Mouse (Mus musculus) cerebellum, adult 11-12 months (tissue): ENCODE results near the gene Tnfaip2.

Source experiments
- DNase-seq: peaks from one replicate; pipeline ENCODE4 v3.0.0; 2022

Gene Tnfaip2

DNA sequence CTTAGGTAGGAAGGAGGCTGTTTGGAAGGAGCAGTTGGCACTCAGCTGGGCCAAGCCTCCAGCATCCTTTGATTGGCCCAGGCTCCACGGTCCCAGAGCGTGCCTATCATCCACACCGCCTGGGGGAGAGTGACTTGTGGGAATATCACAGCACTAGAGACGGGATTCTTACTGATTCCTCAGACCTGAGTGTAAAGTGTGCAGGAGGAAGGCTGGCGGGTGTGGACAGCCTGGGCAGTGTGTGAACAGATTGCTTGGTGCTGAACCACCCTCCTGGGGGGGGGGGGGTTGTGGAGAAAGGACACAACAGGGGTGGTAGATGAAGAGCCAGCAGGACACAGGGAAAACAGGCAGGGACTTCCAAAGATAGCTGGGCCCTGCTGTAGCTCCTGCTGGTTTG, 4.5 kb downstream of the Tnfaip2 start:
- no peak for DNase-seq

DNA sequence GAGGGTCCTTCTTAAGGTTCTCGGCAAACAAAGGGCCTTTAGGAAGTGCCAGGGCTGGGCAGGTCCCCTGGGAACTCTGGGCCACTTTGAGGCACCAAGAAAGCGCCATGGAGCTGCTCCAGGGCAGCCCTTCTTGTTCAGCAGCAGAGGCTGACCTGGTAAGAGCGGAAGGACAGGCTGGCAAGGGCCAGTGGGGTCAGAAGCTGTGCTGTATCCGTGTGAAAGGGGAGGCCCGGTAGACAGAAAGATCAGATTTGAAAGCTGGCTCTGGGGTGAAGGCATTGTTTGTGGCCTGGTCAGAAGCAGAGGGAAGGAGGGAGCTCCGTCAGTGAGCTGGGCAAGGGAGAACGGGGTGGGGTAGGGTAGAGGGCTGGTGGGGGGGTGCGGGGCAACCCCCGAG, 5.1 kb downstream of the Tnfaip2 start:
- no peak for DNase-seq

DNA sequence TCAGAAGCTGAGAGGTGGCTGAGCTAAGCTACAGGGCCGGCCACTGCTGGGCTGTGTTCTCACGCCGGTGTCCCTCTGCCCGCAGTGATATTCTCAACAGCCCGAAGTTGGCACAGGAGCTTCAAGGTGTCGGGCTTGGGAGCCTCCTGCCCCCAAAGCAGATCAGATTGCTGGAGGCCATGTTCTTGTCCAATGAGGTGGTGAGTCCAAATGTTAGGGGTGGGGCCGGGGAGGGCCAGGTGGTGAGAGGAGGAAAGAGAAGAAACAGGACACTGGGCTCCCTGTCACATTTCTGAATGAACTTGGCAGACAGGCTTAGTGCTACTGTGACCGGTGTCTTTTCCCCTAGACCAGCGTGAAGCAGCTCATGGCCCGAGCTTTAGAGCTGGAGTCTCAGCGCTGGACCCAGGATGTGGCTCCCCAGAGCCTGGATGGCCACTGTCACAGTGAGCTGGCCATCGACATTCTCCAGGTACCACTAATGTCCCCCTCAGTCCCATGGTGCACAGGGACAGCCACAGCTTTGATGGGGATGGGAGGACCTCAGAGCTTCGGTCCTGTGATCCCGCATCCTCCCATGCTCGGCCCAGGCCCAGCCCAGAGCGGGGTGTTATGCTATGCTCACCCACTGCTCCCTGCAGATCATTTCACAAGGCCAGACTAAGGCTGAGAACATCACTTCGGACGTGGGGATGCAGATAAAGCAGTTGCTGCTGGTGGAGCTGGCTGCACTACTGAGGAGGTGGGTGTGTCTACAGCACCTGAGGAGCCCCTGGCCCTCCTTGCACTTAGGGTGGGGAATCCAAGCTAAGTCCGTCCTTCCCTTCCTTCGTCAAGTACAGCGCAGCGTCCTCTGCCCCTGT, 5.9 kb downstream of the Tnfaip2 start:
- DNase-seq, result no peak

DNA sequence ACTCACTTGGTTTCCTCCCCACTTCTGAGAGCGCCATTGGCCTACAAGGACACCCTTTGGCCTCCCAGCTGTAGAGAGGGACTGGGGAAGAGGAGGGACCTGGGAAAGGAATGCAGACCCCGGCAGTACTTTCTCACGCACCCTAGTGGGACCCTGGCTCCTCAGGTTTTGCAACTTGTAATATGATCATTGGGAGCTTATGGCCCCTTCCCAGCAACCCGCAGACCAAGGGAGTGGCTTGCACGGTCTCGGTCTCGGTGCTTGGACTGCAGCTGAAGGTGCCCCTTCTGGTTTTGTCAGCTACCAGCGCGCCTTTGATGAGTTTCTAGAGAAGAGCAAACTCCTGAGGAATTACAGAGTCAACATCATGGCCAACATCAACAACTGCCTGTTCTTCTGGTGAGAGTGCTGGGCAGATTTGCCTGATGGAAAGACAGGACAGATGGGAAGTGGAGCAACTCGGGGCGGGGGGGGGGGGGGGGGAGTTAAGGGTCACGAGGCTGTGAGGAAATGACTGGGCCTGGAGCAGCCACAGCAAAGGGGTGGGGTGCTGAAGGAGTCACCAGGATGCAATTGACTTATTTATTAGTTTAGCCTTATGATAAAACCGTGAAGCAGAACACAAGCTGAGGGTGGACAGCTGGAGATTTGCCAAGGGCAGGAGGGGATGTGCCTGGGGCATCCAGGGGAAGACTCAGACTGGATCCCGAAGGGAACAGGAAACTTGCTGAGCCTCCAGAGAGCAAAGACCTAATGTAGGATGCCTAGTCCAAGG, 6.8 kb downstream of the Tnfaip2 start:
- DNase-seq, result no peak

DNA sequence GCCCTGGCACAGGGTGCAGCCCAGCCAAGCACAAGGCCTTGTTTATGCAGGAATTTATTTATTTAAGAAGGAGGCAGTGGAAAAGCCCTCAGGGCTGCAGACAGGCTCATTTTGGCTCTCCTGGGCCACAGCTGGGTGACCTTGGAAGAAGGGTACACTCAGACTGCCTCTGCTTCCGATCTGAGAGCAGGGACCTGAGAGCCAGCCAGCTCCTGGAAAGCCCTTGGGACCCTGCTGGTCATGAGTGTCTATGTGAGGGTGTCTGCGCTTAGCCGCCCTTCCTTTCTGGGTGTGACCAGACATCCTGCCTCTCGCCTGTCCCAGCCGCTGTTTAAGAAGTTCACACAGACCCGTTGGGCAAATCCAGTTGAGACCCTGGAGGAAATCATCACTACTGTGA, 8.1 kb downstream of the Tnfaip2 start:
- no peak for DNase-seq

DNA sequence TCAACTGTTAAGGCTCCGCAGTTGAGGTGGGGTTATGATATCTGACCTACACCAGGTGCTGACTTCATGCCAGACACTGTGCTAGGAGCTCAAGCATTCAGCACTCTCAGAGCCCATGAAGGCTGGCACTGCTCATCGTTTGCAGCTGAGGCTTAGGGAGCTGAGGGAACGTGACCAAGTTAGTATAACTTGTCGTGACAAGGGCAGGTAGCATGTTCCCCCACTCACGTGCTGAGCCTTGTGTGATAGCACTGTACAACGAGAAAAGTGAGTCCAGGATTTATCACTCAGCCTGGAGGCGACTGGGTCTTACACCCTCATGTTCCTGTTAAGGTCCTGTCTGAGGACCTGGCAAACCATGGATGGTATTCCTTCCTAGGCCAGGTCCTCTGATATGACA, 9.3 kb downstream of the Tnfaip2 start:
- DNase-seq, result no peak

DNA sequence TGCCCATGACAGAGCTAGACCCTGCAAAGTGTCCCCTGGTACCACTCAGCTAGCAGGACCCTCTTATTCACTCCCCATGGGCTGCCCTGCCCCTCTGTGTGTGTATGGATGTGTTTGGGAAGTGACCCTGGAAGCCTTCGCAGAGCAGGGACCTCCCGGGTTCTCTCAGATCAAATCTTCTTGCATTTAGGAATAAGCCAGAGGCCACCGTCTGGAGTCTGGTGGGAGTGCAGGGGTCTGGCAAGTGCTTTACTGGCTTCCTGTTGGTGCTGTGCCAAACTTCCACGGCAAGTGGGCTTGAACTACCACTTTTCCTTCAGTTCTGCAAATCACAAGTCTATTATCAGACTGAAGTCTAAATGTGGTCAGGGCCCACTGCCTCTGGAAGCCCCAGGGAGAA, 11.8 kb downstream of the Tnfaip2 start:
- DNase-seq, result no peak

DNA sequence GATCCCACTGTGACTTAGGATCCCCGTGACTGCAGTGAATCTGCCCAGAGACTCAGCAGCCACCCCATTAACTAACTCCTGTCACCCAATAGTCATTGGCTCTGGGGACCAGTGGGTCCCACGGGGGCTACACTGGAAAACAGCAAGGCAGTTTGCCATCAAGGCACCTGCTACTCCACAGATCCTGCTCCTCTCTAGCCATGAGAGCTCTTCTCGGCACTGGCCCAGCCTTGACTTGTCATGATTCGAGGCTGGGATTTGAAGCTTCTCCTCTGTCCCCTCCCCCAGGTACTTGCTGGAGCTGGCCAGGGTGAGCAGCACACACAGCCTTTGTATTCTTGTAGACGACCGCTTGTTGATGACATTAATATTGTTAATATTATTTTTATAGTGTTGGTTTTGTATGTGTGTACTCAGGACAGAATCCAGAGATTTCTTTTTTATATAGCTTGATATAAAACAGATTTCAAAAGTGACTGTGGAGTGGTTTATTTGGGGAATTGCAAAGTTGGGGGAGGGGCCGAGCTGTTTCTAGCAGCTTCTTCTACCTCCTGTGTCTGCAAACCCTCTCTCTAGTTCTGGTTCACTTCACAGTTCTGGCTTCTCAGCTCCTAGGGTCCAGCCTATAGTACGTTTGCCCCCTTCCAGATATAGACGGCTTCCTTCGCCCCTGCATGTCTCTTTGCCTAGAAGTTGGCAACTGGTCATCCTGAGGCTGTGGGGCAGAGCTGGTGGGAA, 12.4 kb downstream of the Tnfaip2 start:
- no peak for DNase-seq

DNA sequence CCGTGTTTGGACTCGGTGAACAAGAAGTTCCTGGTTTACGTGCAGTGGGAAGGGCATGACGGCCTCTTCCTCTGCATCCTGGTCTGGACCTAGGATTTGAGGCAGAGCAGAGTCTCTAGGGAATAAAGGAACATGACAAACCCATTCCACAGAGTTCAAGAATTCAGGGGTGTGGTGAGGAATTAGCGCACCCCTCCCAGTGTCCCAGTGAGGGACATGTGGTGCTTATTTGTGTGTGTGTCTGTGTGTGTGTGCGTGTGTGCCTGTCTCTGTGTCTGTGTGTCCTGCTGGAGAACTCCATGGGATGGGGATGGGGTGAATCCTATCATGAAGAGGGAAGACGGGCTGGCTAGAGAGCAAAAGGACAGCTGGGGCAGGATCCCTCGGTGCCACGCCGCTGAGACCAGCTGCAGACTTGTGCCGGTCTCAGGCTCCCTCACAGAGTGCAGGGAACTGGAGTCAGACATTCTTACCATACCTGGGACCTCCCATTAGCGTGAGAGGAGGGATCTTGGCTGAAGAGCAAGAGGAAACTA, 13.1 kb downstream of the Tnfaip2 start:
- DNase-seq, result no peak

DNA sequence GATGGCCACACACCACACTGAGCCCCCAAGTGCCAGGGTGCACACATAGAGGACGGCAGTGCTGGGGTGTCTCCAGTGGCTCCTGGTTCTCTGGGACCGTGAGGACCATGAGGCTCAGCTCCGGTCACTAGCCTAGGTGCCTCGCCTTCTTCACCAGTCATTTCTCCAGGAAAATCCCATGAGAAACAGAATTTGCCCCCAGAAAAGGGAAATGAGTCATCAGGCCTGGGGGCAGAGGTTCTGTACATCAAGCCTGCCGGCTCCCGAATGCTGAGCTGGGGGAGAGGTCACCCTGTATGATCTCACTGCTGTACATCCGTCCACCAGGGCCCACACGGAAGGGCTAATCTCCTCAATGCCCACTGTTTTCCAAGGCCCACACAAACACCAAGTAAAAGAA, 13.6 kb downstream of the Tnfaip2 start:
- no peak for DNase-seq

DNA sequence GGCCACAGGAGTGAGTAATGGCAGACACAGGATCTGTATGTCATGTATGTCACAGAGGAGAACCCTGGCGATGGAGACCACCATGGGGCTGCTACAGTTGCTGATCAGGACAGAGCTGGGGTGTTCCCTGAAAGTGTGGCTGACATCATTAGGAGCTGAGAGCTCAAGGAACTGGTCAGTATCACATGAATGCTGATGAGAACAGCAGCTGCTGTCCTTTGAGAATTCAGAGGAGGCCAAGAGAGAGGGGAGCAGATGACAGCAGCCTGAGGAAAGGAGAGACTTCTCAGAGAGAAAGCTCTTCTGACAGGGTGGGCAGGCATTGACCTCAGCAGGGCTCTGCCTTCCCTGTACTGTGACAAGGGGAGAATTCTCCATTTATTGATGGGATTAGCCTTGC, 15.5 kb downstream of the Tnfaip2 start:
- no peak for DNase-seq

DNA sequence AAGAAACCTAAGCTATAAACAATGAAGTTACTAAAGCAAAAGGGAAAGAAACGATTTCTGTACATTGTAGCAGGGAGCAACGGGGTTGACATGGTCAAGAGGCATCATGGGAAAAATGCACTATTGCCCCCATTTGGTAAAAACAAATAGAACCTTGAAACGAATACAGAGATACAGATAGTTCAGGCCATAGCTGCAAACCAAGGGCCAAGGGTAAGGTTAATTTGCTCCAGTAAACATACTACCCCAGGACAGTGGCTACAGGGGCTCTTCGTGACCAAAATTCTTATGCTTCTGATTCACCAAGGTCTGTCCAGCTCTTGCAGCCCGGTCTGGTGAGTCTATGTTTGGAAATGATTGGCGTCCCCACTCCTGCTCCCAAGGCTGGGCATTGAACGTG, 21.3 kb downstream of the Tnfaip2 start:
- no peak for DNase-seq

DNA sequence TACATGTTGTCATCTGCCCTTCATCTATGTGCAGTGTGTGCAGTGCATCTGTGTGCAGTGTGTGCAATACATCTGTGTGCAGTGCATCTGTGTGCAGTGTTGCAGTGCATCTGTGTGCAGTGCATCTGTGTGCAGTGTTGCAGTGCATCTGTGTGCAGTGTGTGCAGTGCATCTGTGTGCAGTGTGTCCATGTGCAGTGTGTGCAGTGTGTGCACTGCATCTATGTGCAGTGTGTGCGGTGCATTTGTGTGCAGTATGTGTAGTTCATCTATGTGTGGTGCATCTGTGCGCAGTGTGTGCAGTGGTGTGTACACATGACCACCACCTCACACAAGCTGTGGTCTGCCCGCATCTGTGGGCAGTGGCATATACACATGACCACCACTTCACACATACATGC, 24.1 kb downstream of the Tnfaip2 start:
- DNase-seq, result no peak

DNA sequence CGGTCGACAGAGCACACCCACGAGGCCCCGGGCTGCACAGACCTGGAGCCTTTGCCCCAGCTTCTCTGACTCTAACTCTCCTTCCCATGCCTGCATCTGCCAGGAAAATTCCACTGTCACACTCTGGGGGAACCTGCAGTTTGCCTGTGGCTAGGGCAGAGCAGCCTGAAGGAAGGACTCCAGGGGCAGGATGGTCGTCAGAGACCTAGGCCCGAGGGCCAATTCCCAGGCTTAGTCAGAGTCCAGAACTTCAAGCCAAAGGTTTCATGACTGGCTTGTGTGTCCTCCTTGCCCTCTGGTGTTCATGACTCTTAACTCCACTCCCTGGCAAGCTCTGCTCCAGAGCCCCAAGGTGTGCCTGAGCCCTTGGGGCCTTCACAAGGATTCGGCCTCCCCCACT, 25.9 kb downstream of the Tnfaip2 start:
- DNase-seq, result no peak

DNA sequence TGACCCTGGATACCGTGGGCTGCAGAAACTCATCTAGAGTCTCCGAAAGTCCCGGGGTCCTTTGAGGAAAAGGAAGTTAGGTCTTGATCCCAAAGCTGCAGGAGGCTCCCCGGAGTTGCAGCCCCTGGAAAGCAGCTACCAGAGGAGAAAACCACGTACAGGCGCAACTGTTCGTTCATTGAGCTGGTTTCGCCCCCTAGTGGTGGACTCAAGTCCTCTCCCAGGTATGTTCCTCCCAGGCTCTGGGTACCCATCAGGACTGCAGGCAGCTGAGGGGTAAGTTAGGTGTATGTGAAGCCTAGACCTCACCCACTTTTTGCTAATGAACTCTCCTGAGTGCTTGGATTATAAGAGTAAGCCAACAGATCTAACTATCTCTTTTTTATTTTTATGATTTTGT, 27.2 kb downstream of the Tnfaip2 start:
- DNase-seq, result peak; percentile 49

DNA sequence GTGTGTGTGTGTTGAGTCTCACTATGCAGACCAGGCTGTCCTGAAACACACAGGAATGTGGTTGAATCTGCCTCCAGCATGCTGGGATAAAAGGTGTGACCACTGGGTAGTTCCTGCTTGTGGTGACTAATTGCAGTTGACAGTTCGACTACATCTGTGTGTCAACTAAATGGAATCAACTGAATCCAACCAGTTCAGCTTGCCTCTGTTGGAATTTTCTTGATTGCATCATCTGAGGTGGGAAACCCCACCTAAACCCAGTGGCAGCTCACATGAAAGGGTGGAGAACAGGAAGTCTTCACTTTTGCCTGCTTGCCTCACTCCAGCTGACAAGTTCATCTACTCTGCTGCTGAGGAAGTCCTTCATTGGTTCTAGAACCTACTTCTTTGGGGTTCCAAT, 28.9 kb downstream of the Tnfaip2 start:
- no peak for DNase-seq

DNA sequence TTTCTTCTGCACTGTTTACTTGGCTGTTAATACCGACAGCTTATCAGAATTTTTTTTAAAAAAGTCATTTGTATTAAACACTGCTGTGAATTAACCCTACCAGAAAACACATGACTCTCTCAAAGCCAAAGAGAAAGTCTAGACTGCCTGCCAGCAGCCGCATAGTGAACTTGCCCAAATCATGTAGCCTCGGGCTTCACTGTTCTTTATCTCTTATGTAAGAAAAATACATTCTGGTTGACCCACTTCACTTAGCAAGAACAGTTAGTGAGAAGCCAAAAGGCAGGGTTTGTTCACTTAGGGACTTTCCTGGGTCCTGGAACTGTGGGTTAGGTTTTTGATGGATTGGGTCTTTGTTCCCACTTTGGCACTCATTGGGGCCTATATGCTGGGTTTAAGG, 29.5 kb downstream of the Tnfaip2 start:
- DNase-seq, result no peak

DNA sequence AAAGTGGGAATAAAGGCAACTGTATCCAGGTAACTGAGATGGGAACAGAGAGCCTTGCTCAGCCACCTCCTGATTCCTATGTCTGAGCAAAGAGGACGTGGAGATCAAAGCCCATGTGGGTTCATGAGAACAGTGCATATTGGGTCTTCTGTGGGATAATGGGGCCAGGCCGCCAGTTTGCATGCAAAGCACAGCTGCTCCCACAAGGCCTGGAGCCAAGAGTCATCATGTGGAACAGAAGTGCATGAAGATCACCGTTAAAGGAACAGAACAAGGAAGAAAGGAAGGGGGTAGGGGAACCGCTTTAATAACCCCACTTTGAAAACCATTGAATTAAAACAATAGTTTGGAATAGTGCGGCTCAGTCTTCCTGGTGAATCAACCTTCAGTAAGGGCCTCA, 30.6 kb downstream of the Tnfaip2 start:
- DNase-seq, result no peak

DNA sequence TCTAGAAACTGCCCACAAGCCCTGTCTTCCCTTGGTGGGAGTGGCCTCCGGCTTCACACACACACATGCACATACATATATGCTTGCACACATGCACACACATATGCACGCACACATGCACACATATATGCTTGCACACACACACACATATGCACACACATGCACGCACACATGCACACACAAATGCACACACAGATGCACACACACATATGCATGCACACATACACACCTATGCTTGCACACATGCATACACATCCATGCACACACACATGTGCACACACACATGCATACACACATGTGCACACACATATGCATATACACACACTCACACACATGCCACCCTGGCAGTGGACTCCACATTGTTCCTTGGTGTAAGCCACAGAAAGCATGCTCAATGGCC, 32.1 kb downstream of the Tnfaip2 start:
- no peak for DNase-seq

DNA sequence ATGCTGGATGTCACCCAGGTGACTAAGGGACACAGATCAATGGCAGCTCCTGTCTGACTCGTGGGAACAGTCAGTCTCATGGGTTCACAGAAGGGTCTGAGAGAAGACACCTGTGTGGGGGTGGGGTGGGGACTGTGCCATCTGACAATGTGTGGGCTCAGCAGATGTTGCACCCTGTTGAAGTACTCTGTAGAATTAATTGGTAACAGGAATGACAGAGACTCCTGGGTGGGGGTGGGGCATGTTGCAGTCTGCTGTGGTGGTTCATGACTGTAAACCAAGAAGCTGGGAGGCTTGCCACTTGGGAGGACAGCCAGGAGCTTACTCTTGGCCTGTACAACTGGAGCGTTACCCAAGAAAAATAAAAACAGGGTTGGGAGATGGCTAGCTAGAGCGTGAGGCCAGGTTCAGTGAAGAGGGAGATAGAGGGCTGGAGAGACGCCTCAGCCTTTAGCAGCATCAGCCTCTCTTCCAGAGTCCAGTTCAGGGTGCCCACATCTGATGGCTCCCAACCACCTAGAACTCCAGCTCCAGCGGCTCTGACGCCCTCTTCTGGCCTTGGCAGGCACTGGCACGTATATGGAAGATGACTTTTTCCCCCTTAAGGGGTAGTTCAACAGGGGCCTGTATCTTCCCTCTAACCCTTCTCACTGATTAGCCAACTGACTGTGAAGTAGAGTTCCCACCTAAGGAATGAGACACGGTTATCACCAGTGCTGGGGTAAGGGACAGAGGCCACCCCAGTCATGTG, 32.8 kb downstream of the Tnfaip2 start:
- DNase-seq, result no peak

DNA sequence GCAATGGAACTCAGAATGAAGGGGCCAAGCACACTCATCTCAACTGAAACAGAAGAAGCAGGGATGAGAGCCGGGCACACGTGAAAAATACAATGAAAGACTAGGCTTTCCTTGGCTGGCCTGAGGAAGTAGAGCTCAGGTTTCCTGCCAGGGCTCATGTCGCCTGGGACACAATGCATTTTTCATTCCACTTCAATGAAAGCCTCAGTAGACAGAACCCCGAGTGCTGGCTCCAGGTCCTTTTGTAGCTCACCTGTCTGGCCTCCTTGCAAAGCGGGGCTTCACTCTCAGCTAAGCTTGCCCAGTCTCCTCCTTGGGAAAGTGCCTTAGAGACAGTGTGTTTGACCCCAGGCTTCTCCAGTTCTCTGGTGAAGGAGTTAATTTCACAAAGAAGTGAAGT, 36.7 kb downstream of the Tnfaip2 start:
- no peak for DNase-seq

DNA sequence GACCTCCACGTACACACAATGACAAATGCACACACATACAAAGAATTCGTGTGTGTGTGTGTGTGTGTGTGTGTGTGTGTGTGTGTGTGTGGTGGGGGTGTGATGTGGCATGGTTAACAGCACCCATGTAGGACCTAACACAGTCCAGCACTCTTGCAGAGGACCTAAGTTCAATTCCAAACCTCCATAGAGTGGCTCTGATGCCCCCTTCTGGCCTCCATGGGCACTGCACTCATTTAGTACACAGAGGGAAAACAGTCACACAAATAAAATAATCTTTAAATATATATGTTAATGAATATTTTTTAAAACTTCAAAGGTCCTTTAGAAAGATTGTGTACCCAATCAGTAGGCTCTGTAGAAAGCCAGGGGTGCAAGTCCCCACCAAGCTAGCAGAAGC, 37.6 kb downstream of the Tnfaip2 start:
- no peak for DNase-seq
